Mouse (Mus musculus) neural tube, embryonic 10.5 days (tissue): ENCODE results near the gene Anxa11.
"Not testable (repeated sequence)": the region's sequence is repeated elsewhere in the genome, so short reads cannot be mapped to it uniquely, and the experiment has no call there.

ENCODE experiments used
- DNase-seq: peaks from one replicate; pipeline ENCODE4 v3.0.0-alpha.2; 2017; ENCODE audit warnings: low spot score; ENCODE audit errors: extremely low spot score

Gene Anxa11

GRCm38 (mm10) chr14:25867834-25868233 lies 25.9 kb downstream of the Anxa11 start:
- no peak for DNase-seq

- no peak for DNase-seq
Measured at GRCm38 (mm10) chr14:25868706-25869105, 26.8 kb downstream of the Anxa11 start.

GRCm38 (mm10) chr14:25869135-25869878 lies 27.4 kb downstream of the Anxa11 start:
- DNase-seq, result no peak

GRCm38 (mm10) chr14:25872461-25873415 lies 30.8 kb downstream of the Anxa11 start:
- no peak for DNase-seq

- not testable (repeated sequence) for DNase-seq
Measured at GRCm38 (mm10) chr14:25876640-25877039, 34.7 kb downstream of the Anxa11 start.

- DNase-seq, result not testable (repeated sequence)
Measured at GRCm38 (mm10) chr14:25881769-25882168, 39.8 kb downstream of the Anxa11 start.

GRCm38 (mm10) chr14:25885886-25886285 lies 43.9 kb downstream of the Anxa11 start:
- DNase-seq, result not testable (repeated sequence)

- DNase-seq, result not testable (repeated sequence)
Measured at GRCm38 (mm10) chr14:25894566-25894965, 52.6 kb downstream of the Anxa11 start.

GRCm38 (mm10) chr14:25895686-25896085 lies 53.7 kb downstream of the Anxa11 start:
- DNase-seq, result not testable (repeated sequence)

GRCm38 (mm10) chr14:25903000-25903399 lies 61.0 kb downstream of the Anxa11 start, which contains the start of gene Plac9a:
Gene Plac9a (minus strand): TSS chr14:25903100.
- not testable (repeated sequence) for DNase-seq

GRCm38 (mm10) chr14:25905243-25905642 lies 63.3 kb downstream of the Anxa11 start:
- DNase-seq, result not testable (repeated sequence)

GRCm38 (mm10) chr14:25907272-25907671 lies 65.3 kb downstream of the Anxa11 start:
- not testable (repeated sequence) for DNase-seq

- DNase-seq, result not testable (repeated sequence)
Measured at GRCm38 (mm10) chr14:25908976-25909375, 67.0 kb downstream of the Anxa11 start.

- not testable (repeated sequence) for DNase-seq
Measured at GRCm38 (mm10) chr14:25918427-25919170, 76.6 kb downstream of the Anxa11 start.

- DNase-seq, result not testable (repeated sequence)
Measured at GRCm38 (mm10) chr14:25926814-25927561, 85.0 kb downstream of the Anxa11 start.

- not testable (repeated sequence) for DNase-seq
Measured at GRCm38 (mm10) chr14:25927562-25927881, 85.6 kb downstream of the Anxa11 start, which contains the start of gene Tmem254a. Gene Tmem254a (minus strand): TSS chr14:25927672.
